Mouse (Mus musculus) heart, adult 8-10 months (tissue): ENCODE data around the gene Cbln1. TPM values are rescaled to one million over a fixed set of nuclear protein-coding genes. Genes with fewer than 3 reads are reported as not detected.
A peak's percentile ranks its signal among the peaks of the same experiment; 100 is the strongest.

ENCODE experiments used
- DNase-seq: peaks from one replicate; pipeline ENCODE4 v3.0.0; 2022; ENCODE audit warnings: low spot score
- total RNA-seq, 4 experiments: library from RNA; stranded (reverse); gene quantifications; 2 replicates each; pipeline ENCODE4 v1.2.4; 2022

Cbln1 gene
- total RNA-seq, 4 experiments from 2014 or later = 0.28 to 0.81 (median 0.38) TPM

DNA sequence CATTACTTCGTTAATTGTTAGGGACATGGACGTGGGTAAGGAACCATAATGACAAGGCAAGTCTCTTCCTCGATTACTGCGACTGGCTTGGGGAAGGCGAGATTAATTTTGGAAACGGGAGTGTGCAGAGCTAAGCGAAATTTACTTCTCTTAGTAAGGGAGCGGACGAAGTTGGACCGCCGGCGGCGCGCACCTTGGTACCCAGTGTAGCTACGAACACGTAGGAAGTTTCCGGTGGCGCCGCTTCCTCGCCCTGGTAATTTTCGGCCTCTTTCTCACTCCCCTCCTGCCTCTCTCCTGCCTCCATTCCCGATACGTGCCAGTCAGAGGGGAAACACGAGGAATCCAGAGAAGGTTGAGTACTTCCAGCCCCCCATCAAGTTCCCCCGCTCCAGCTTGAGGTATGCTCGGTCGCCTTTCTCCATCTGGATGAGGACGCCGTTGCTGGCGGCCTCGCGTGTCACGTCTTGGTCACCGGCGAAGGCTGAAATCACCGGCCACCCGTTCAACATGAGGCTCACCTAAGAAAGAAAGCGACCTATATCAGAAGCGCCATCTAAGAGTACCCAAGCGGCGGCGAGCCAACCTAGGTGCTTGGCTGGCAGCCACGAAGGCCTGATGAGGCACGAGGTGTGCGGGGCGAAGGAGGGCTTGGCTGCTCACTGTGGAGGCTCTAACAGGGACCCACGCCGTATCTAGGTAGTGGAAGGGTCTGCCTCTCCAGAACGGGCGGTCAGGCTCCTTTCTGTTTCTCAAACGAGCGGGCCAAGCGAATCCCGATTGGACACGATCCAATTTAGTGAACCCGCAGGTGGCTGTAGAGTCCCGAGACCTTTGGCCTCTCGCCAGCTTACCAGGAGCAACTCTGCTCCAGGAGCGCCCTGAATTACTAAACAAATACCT lies 2.2 kb downstream of the Cbln1 start:
- DNase-seq = no peak

DNA sequence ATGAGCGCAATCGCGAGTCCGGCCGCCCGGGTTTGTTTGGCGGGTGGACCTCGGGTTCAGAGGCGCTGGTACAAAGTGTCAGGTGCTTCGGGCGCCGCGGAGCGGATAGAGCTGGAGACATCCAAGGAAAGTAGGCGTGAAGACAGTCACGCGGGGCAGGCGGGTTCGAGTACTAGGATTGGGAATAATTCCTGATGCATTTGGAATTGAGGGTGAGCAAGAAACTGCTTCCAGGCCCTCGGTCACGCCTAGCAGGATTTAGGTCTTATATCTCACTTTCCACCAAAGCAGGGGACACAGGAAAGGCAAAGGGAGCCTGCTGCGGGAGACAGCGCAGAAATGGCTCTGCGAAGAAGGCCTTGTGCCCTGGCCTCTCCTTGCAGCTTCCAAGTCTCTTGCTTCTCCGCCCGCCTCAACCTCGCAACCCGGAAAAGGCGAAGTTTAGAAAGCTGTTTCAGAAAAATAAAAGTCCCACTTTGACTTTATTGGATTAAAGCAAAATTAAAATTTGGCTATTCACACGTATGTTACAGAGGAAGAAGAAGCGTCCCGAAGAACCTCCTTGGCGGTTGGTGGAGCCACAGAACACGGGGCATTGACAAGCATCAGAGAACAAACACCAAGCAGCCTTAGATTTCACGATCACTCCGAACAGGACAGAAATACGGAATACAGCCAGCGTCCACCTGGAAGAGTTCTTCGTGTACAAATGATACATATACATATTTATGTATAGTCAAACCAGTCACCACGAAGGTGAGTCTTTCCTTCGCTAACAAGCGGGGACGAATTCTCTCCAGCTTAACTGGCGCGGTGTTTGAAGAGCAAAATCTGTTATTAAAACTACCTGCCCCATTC lies 3.2 kb downstream of the Cbln1 start:
- no peak for DNase-seq

DNA sequence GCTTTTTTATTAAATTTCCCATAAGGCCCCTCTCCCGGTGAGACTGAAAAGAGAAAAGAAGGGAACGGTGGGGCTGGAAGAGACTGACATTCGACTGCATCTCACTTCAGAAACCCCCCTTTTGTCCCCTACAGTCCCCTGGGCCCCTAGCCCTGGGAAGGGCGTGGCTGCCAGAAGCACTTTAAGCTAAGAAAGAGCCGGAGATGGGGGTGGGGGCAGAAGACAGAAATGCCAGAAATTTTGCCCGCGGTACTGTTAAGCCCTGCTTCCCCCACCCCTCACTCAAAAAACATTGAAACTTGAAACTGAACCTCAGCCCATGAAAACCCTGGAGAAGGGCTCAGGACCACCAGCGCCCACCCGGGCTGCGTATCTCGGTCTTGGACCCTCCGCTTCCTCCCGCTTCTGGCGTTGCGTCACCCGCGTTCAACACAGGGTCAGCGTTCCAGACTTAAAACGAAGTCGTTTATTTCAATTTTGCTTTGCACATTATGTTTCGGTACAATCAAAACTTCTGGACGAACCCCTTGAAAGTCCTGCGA lies 3.9 kb downstream of the Cbln1 start:
- no peak for DNase-seq

DNA sequence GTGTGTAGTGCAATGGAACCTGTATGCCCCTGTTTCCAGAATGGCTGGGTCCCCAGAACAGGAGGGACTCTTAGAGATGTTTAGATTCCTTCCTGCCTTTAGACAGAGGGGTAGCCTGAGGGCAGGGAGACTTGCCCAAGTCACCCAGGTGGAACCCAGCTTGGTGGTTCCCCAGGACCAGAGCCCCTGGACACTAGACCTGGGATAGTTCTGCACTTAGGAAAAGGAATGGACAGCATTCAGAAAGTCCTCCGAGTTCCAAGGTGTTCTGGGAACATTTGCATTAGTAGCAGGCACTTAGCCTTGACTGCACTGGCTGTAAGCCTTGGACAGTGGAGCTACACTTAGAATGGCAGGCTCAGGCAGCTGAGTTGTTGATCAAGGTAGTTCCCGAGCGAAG lies 4.5 kb downstream of the Cbln1 start:
- DNase-seq = no peak

DNA sequence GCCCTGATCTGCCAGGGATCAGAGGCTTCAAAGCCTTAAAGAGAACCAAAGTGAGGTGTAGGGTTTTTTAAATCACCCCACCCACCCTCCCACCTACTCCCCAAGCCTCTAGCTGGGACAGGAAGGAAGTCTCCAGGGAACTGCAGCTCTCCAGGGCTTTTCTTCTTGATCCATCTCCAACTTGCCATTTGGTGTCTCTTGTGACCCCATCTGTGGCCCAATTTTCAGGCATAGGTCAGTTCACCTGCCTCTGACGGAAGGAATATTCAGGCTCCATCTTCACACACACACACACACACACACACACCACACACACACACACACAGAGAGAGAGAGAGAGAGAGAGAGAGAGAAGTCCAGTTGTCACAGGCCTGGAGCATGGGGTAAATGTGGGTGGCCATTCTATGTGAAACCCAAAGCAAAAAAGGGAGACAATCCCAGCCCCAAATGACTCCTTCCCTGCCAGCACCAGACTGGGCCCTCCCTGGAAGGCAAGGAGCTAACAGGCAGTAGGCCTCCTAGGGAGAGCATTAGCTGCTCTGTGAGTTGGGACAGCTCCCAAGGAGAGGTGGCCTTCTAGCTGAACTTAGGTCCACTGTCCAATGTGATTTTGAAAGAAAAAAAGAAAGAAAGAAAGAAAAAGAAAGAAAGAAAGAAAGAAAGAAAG lies 5.3 kb downstream of the Cbln1 start:
- DNase-seq = no peak

DNA sequence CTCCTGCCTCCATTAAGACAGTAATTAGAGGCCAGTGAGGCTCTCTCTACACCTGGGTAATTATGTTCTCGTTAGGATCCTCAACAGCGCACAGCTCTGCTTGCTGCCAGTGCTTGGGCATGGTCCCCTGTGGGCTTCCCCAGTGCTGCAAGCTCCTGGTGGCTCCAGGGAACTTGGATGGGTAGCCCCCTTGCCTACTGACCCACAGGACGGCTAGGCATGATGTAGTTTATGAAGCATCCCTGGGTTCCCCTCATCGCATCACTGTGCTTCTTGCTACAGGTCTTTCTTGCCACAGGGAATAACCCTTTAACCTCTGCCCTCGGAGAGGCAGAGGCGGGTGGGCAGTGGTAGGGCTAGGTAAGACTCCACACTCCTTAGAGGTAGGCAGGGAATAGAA lies 6.1 kb downstream of the Cbln1 start:
- no peak for DNase-seq

DNA sequence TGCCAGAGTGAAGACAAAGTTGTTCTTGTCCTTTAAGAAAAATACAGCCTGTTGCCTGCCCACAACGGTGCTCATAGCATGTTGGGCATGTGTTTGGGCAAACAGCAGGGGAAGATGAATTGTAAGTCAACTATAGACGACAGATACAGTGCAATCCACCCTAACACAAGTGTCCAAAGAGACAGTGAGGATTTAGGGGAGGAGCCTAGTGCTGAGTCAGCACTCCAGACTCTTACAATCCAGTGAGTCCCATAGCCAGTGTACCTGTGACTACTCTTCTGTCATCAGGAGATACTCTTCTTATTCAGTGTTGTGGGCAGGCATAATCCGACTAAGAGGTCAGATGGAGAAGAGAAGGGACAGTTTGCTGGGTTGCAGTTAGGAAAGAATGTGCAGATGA lies 8.0 kb downstream of the Cbln1 start:
- no peak for DNase-seq

DNA sequence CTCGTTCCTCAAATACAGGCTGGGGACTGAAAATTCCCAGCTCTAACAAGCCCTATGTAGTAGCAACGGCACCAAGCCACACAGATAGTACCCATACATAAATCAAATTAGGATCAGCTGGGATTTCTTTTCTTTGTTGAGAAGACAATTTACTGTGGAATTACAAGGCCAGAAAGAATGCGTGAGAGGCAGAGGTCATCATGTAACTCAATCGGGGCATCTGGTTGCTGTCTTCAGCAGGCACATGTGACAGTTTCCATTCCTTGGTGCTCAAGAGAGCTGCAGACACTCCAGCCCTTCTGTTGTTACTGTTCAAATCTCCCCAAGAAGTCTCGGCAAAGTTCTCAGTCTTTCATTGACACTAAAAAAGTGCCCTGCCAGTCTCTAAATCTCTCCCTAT lies 10.6 kb downstream of the Cbln1 start:
- DNase-seq = no peak

DNA sequence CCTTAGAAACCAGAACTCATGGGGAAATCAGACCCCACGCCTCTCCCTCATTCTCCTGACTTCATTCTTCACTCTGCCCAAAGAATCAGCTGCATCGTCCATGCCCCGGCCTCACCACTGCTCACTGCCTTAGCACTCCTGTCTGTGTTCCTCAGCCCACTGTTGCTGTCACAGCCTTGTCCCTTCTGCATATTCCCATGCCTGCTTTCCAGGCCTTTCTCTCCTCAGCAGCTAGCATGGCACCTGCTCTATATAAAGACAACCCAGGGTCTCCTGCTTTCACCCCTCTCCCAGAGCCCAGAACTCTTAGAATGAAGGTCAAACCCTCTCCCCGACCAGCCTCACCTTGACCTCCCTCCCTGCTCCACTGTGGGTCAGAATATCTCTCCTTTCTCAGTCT lies 15.5 kb downstream of the Cbln1 start:
- no peak for DNase-seq

DNA sequence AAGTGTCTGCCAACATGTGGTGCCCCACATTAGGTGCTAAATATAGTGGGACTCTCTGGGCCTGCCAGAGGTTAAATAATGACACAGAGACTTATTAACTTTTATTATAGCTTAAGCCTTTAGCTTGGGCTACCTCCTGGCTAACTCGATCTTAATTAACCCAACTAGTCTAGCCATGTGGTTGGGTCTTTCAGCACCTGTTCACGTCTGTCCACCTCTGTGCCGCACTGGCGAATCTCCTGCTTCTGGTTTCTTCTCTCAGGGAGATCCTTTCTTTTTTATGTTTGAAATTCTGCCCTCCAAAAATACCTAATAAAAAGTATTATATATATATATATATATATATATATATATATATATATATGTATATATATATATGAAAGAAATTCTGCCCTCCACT lies 19.6 kb downstream of the Cbln1 start:
- no peak for DNase-seq

DNA sequence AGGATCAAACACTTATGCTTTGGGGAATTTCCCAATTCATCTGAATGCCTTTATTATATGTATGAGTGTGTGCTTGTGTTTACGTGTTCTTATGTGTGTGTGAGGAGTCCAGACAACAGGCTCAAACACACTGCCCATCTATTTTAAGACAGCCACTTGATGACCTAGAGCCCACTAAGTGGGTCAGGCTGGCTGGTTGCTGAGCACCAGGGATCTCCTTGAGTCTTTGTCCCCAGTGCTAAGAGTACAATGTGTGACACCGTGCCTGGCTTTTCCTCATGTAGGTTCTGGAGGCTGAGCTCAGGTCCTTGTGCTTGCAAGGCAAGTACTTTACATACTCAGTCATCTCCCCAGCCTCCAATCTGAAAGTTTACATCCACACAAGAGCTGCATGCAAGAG lies 20.7 kb downstream of the Cbln1 start:
- DNase-seq = peak; percentile 23

DNA sequence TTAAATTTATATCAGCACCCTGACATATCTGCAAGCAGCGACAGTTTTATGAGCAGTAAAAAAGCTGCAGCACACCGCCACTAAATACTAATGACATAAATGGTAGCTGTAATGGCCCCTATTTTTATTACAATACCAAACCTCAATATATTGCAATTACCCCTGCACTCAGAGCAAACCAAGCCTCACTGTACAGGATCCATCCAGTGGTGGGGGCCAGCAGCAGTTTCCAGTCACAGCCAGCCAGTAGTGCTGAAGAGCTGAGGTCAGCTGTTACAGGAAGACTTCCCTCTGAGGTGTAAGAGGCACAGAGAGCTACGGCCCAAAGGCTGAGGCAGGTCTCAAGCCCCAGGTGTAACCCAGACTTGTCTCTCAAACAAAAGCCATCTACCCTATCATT lies 37.8 kb downstream of the Cbln1 start:
- DNase-seq = no peak

DNA sequence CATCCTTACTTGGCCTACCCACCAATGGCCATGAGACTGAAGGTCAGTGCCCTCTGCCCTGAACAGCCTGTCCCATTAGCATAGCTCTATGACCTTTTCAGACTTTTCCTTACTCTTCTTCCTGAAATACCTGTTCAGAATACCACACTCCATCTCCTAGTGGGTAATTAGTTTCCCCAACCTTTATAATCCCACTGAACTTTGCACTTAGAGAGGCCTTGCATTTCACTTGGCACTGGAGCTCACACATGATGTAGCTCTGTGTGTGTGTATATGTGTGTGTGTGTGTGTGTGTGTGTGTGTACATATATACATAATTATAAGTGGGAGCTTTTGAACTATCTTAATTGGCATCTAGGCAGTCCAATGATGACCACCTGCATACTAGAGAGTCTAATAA lies 45.2 kb downstream of the Cbln1 start:
- DNase-seq = no peak

DNA sequence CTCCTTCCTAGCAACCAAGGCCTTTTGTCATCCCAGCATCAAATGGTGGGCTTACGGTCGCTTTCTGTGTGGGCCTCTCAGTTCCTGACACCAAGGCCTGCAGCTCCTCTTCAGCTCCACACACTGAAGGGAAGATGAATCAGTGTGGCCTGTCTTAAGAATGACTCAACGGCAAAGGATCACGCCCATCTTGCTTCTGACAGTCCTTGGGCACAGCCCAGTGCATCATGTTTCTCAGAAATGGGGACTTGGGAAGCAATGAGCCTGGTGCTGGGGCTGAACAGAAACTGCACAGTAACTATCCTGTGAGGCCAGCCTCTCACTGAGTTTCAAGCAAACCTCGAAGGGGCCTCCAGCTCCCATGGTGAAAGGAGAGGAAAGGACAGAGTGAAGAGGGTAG lies 47.7 kb downstream of the Cbln1 start:
- DNase-seq = no peak

DNA sequence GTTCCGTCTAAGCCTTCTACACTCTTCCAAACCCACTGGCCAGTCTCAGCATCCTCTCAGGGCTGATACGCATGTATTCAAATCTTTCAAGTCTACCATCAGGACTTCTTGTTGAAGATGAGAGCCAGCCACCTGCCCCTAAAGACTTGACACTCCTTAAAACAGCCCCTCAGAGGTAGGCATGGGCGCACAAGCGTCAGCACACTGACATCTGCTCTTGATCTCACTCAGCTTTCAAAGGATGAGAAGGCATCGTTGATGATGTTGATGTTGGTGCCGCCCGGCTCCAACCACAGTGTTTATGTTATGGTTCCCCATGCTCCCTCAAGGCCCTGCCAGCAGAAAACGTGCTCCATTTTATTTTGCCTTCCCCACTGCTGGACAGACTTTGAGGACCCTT lies 50.7 kb downstream of the Cbln1 start:
- no peak for DNase-seq

Other genes with a start within 250 kb of the Cbln1 start
- not detected for gene 4933402J07Rik, start 91.2 kb upstream of the Cbln1 start, total RNA-seq